Mouse (Mus musculus): ENCODE data around the gene Olfr299.

DNA sequence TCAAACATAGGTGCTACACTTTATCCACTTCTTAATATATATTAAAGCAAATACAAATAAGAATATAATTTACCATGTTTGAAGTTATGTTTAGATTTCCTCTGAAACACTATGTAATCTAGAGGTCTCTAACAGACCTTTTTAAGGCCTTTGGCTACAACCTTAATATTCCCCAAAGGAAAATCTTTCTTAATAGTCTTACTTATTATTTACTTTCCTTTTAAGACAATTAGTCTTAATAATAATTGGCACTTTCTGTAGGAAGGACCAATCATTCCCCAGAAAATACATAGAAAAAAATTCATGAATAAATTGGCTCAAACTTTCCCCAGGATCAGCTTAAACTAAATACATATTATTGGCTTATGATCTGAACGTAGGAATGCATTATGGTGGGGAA lies 32.7 kb downstream of the Olfr299 start, which contains the start of gene Olfr298:
- TF ChIP-seq CTCF (IDR thresholded peaks at IDR 0.05) (no peak), EP300 (IDR thresholded peaks at IDR 0.05) (no peak)
